Mouse (Mus musculus): ENCODE data around the gene Zfp667.
"Not testable (repeated sequence)": the region's sequence is repeated elsewhere in the genome, so short reads cannot be mapped to it uniquely, and the experiment has no call there.

- TF ChIP-seq MAFK (IDR thresholded peaks at IDR 0.05; ENCODE audit: insufficient read depth, low read depth, low read length), result 0 out of 2 replicates have a peak, but pooled peaks have one; percentile 21
- not testable (repeated sequence) for TF ChIP-seq ZC3H11A (IDR thresholded peaks at IDR 0.05; ENCODE audit: borderline replicate concordance, low read depth, low read length); ZNF384 (IDR thresholded peaks at IDR 0.05; ENCODE audit: low read depth, low read length); CHD2 (IDR thresholded peaks at IDR 0.05; ENCODE audit: low read depth, low read length)
Observed at GRCm38 (mm10) chr7:6240841-6241425, 45.4 kb upstream of the Zfp667 start.

Data from ES-E14 (cell line).